Mouse (Mus musculus): ENCODE results near the gene Cyfip2. TPM values are rescaled to one million over a fixed set of nuclear protein-coding genes. Genes with fewer than 3 reads are reported as not detected.

Cyfip2 gene
- polyA plus RNA-seq, 2 experiments, result 1.6 to 2.6 TPM

DNA sequence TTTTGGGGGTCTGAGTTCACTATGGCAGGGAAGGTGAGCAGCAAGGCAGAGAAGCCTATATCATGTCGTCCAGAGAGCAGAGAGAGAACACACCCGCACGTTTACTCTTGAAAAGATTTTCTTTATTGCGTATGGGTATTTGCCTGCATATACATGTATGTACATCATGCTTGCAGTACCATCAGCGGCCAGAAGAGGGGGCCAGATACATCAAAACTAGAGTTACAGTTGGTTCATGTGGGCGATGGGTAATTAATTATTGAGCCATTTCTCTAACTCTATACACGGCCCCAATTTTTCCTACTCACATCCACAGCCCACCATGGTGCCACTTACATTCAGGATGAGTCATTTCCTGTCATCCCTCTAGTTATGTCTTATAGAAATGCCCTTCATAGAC is 96.0 kb downstream of the Cyfip2 start:
- no peak for TF ChIP-seq EP300 (IDR thresholded peaks at IDR 0.05; ENCODE audit: low read depth)
- peak; percentile 70 for TF ChIP-seq CTCF (IDR thresholded peaks at IDR 0.05; ENCODE audit: low read depth)
- DNase-seq (ENCODE audit: low read depth in 3 of 3, low spot score in 3 of 3), result peak; percentile 23 to 46 (median 36)
- WGBS (ENCODE audit: insufficient replicate concordance), result 53% methylated on average over 7 of the region's 7 CpGs
- no peaks in the 10 kb centered on the region for H3K9me3 ChIP-seq (ENCODE audit: control insufficient read depth, low read length)
- H3K36me3 ChIP-seq (replicated peaks; ENCODE audit: control insufficient read depth, insufficient read depth, low read depth), result no peaks in the 10 kb centered on the region
- no peak for ATAC-seq (ENCODE audit: insufficient read depth)
- H3K27ac ChIP-seq, result no peak overlapping the region
- H3K27me3 ChIP-seq (ENCODE audit: control insufficient read depth, insufficient read depth, low read length), result no peaks in the 10 kb centered on the region
- peaks cover 0 to 11% of the 10 kb centered on the region in 2 experiments; a peak in 2 of 4 replicates for H3K4me1 ChIP-seq (replicated peaks; ENCODE audit: control insufficient read depth in 2 of 2, insufficient read depth in 2 of 2, low read length in 1 of 2)
- no peak overlapping the region for H3K4me3 ChIP-seq (ENCODE audit: insufficient read depth in 1 of 2, low read depth in 2 of 2, low read length in 2 of 2)
- no peak overlapping the region for H3K9ac ChIP-seq (replicated peaks)
- H3K4me2 ChIP-seq (ENCODE audit: low read depth), result no peak overlapping the region

DNA sequence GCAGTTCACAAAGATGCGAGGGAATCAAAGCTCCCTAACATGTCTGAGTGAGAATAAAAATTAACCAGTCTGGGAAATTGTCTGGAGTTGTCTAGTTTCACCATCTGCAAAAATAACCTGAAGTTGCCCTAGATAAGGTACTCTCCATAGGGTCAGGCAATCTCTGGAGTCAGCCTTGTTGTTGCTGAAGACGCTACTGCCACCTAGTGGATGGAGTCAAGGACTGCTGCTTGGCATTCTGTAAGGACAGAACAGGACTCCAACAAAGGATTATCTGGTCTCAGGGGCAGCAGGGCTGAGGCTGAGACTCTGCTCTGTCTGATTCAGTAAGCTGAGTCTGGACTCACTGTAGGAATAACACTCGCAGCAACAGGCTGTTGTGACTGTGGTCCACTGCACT is 97.3 kb downstream of the Cyfip2 start:
- no peaks in the 10 kb centered on the region for H3K36me3 ChIP-seq (replicated peaks; ENCODE audit: control insufficient read depth, insufficient read depth, low read depth)
- peaks cover 0 to 11% of the 10 kb centered on the region in 2 experiments; a peak in 2 of 4 replicates for H3K4me1 ChIP-seq (replicated peaks; ENCODE audit: control insufficient read depth in 2 of 2, insufficient read depth in 2 of 2, low read length in 1 of 2)
- H3K27me3 ChIP-seq (ENCODE audit: control insufficient read depth, insufficient read depth, low read length), result no peaks in the 10 kb centered on the region
- H3K4me3 ChIP-seq (ENCODE audit: insufficient read depth in 1 of 2, low read depth in 2 of 2, low read length in 2 of 2), result no peak overlapping the region
- no peak overlapping the region for H3K9ac ChIP-seq (replicated peaks)
- 24% methylated on average over 3 of the region's 3 CpGs for WGBS (ENCODE audit: insufficient replicate concordance)
- DNase-seq (ENCODE audit: low read depth in 3 of 3, low spot score in 3 of 3) (peak; percentile 60 to 65 (median 63)), ATAC-seq (ENCODE audit: insufficient read depth) (peak; percentile 48; the same call in 1 of the 2 replicates)
- H3K27ac ChIP-seq, result no peak overlapping the region
- TF ChIP-seq EP300 (IDR thresholded peaks at IDR 0.05; ENCODE audit: low read depth) (no peak), CTCF (IDR thresholded peaks at IDR 0.05; ENCODE audit: low read depth) (peak; percentile 95)
- H3K4me2 ChIP-seq (ENCODE audit: low read depth), result no peak overlapping the region
- H3K9me3 ChIP-seq (ENCODE audit: control insufficient read depth, low read length), result no peaks in the 10 kb centered on the region

DNA sequence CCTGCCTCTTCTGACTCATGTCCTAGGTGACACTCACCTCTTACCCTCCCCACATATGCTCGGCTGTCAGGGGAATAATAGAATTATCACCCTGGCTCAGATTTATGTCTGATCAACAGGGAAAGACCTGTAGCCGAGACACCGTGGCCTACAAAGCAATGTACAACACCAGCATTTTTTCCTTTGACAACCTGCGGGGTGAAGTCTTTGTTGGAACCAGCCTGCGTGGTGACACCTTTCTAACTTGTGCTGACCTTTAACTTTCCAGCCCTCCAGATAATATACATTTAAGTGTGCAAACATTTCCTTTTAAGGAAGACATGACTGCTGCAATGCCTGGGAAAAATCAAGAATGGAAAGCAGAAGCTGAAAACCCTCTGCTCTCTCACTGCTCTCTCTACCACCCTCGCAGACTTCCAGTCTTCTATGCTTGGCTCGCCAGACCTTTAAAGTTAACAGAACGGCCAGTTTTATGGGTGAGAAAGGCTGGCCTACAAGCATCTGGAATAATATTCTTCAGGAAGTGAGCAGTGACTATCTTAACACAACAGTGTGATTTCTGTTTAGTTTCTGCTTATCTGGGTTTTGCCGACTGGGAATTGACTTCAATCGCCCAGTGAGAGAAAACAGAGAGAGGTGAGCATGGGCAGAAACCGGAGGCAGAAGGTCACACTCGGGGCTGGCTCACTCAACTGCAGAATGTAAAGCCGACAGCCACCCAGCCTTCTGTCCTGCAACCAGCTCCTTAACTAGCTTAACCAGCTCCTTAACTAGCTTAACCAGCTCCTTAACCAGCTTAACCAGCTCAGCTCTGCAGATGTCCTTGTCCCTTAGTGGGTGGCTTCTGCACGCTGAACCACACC is 98.1 kb downstream of the Cyfip2 start:
- TF ChIP-seq EP300 (IDR thresholded peaks at IDR 0.05; ENCODE audit: low read depth) (no peak), CTCF (IDR thresholded peaks at IDR 0.05; ENCODE audit: low read depth) (no peak)
- Histone ChIP-seq H3K36me3 (replicated peaks; ENCODE audit: control insufficient read depth, insufficient read depth, low read depth) (no peaks in the 10 kb centered on the region), H3K4me1 (replicated peaks; ENCODE audit: control insufficient read depth in 2 of 2, insufficient read depth in 2 of 2, low read length in 1 of 2) (peaks cover 0 to 11% of the 10 kb centered on the region in 2 experiments; a peak in 2 of 4 replicates), H3K9me3 (ENCODE audit: control insufficient read depth, low read length) (no peaks in the 10 kb centered on the region), H3K27ac (no peak overlapping the region), H3K9ac (replicated peaks) (no peak overlapping the region), H3K4me2 (ENCODE audit: low read depth) (no peak overlapping the region), H3K4me3 (ENCODE audit: insufficient read depth in 1 of 2, low read depth in 2 of 2, low read length in 2 of 2) (no peak overlapping the region), H3K27me3 (ENCODE audit: control insufficient read depth, insufficient read depth, low read length) (no peaks in the 10 kb centered on the region)
- WGBS (ENCODE audit: insufficient replicate concordance), result 47% methylated on average over 14 of the region's 14 CpGs
- ATAC-seq (ENCODE audit: insufficient read depth) (no peak), DNase-seq (ENCODE audit: low read depth in 3 of 3, low spot score in 3 of 3) (no peak)

DNA sequence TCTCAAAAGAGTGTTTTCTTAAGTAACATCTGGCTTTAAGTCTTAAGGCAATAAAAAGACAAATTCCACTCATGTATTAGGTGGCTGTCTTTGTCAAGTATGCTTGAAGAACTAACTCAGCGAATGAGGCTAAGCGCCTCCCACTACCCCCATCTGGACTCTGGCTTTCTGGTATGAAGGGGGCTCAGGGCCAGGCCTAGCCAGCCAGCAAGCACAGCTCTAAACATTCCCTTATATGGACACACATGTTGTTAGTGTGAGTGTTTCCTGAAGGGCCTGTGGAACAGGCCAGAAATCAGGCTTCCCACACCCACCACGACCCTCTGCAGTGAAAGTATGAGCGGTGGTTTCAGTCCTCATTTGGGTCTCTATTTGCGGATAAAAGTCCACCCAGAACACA is 98.8 kb downstream of the Cyfip2 start:
- H3K4me3 ChIP-seq (ENCODE audit: insufficient read depth in 1 of 2, low read depth in 2 of 2, low read length in 2 of 2), result no peak overlapping the region
- no peaks in the 10 kb centered on the region for H3K27me3 ChIP-seq (ENCODE audit: control insufficient read depth, insufficient read depth, low read length)
- H3K9ac ChIP-seq (replicated peaks), result no peak overlapping the region
- no peaks in the 10 kb centered on the region for H3K36me3 ChIP-seq (replicated peaks; ENCODE audit: control insufficient read depth, insufficient read depth, low read depth)
- no peak overlapping the region for H3K27ac ChIP-seq
- no peak for ATAC-seq (ENCODE audit: insufficient read depth)
- TF ChIP-seq CTCF (IDR thresholded peaks at IDR 0.05; ENCODE audit: low read depth) (no peak), EP300 (IDR thresholded peaks at IDR 0.05; ENCODE audit: low read depth) (no peak)
- peaks cover 0 to 11% of the 10 kb centered on the region in 2 experiments; a peak in 2 of 4 replicates for H3K4me1 ChIP-seq (replicated peaks; ENCODE audit: control insufficient read depth in 2 of 2, insufficient read depth in 2 of 2, low read length in 1 of 2)
- H3K4me2 ChIP-seq (ENCODE audit: low read depth), result no peak overlapping the region
- DNase-seq (ENCODE audit: low read depth in 3 of 3, low spot score in 3 of 3), result no peak
- WGBS (ENCODE audit: insufficient replicate concordance), result 58% methylated on average over 5 of the region's 5 CpGs
- no peaks in the 10 kb centered on the region for H3K9me3 ChIP-seq (ENCODE audit: control insufficient read depth, low read length)

DNA sequence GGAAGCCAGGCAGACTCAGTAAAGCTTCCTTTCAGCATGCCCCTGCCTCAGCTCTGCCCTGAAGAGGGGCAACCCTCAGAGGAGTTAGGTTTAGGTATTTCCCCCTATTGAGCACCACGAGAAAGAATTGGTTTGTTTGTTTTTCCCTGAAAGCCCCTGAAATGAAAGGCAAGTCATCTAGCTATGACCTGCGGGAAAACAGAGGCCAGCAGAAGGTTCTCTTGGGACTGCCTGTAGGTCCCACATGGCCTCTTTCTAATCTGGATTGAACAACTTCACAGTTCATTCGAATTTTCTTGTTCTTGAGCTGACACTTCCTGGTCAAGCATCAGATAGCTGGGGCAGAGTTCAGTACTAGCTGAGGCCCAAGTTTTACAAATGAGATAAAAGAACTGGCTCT is 100.8 kb downstream of the Cyfip2 start:
- Histone ChIP-seq H3K4me2 (ENCODE audit: low read depth) (no peak overlapping the region), H3K9me3 (ENCODE audit: control insufficient read depth, low read length) (no peaks in the 10 kb centered on the region), H3K27me3 (ENCODE audit: control insufficient read depth, insufficient read depth, low read length) (no peaks in the 10 kb centered on the region), H3K27ac (no peak overlapping the region), H3K4me1 (replicated peaks; ENCODE audit: control insufficient read depth in 2 of 2, insufficient read depth in 2 of 2, low read length in 1 of 2) (peaks cover 0 to 11% of the 10 kb centered on the region in 2 experiments; a peak in 2 of 4 replicates), H3K36me3 (replicated peaks; ENCODE audit: control insufficient read depth, insufficient read depth, low read depth) (no peaks in the 10 kb centered on the region), H3K9ac (replicated peaks) (no peak overlapping the region), H3K4me3 (ENCODE audit: insufficient read depth in 1 of 2, low read depth in 2 of 2, low read length in 2 of 2) (no peak overlapping the region)
- DNase-seq (ENCODE audit: low read depth in 3 of 3, low spot score in 3 of 3) (no peak), ATAC-seq (ENCODE audit: insufficient read depth) (no peak)
- 30% methylated on average over 3 of the region's 3 CpGs for WGBS (ENCODE audit: insufficient replicate concordance)
- no peak for TF ChIP-seq EP300 (IDR thresholded peaks at IDR 0.05; ENCODE audit: low read depth)
- TF ChIP-seq CTCF (IDR thresholded peaks at IDR 0.05; ENCODE audit: low read depth), result no peak
